ENCODE assay signal across 21 mouse cellular contexts in the genomic region with DNA sequence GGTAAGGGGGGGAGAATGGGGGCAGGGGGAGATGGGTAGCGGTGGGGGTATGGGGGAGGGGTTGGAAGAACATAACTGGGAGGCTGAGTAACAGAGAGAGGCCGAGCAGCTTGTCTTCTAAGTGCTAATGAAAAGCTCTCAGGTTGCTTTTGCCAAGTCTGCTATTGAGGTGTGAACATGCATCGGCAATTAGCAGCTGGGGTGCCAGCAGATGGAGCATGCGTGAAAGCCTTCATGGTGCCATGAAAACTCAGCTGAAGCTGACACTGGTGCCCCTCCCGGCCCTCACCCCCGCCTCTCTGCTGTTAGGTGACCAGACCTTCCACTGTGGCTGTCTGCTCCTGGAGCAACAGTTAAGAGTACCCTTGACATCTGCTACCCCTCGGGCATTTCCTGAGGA. TPM values are rescaled to one million over a fixed set of nuclear protein-coding genes. Genes with fewer than 3 reads are reported as not detected.
DNase-seq lines count a peak whose midpoint lies in the region; ATAC-seq lines count a peak whose summit lies in the region.
"Had no signal": no experiment of that assay in that cellular context is flagged by ENCODE, and none has a peak within 500 bp of the region (broad histone marks: within the 10 kb centered on the region; RNA-seq: fewer than 3 reads in every experiment).

No protein-coding gene starts in this region.

- H3K9me3 ChIP-seq in forebrain, embryonic 13.5 days (replicated peaks): no peaks in the 10 kb centered on the region
- H3K9me3 ChIP-seq in forebrain, embryonic 10.5 days: no peaks in the 10 kb centered on the region
- H3K9me3 ChIP-seq in midbrain, embryonic 11.5 days (ENCODE audit: control insufficient read depth, low read length): no peaks in the 10 kb centered on the region
- no peaks in the 10 kb centered on the region for H3K9me3 ChIP-seq in midbrain, embryonic 16.5 days (replicated peaks; ENCODE audit: control insufficient read depth, low read length, poor library complexity, severe bottlenecking)
- no peaks in the 10 kb centered on the region for H3K9me3 ChIP-seq in forebrain, embryonic 16.5 days (ENCODE audit: control insufficient read depth, low read length)
- H3K9me3 ChIP-seq: embryonic facial prominence, embryonic 13.5 days; heart, embryonic 12.5 days; hindbrain, embryonic 15.5 days; limb, embryonic 15.5 days; neural tube, embryonic 15.5 days had no signal

- no peaks in the 10 kb centered on the region for H3K27me3 ChIP-seq in forebrain, embryonic 13.5 days
- peaks cover 18% of the 10 kb centered on the region; the same call in 1 of the 2 replicates for H3K27me3 ChIP-seq in forebrain, embryonic 10.5 days (ENCODE audit: poor library complexity, severe bottlenecking)
- no peaks in the 10 kb centered on the region for H3K27me3 ChIP-seq in midbrain, embryonic 11.5 days (ENCODE audit: control insufficient read depth, insufficient read depth, low read length)
- no peaks in the 10 kb centered on the region; the same call in 1 of the 2 replicates for H3K27me3 ChIP-seq in midbrain, embryonic 16.5 days (ENCODE audit: control insufficient read depth, insufficient read depth, low read depth, low read length)
- no peaks in the 10 kb centered on the region for H3K27me3 ChIP-seq in forebrain, embryonic 16.5 days (replicated peaks; ENCODE audit: control insufficient read depth, insufficient read depth, low read length)
- H3K27me3 ChIP-seq: embryonic facial prominence, embryonic 13.5 days had no signal

- ATAC-seq in forebrain, embryonic 13.5 days: peak; percentile 80
- ATAC-seq in midbrain, embryonic 11.5 days (ENCODE audit: low FRiP score): no peak
- no peak for ATAC-seq in midbrain, embryonic 16.5 days
- peak; percentile 72 for ATAC-seq in forebrain, embryonic 16.5 days
- ATAC-seq in inflammation-experienced regulatory T-cells, adult 6 months: no peak

- H3K9ac ChIP-seq in forebrain, embryonic 13.5 days: no peak overlapping the region
- H3K9ac ChIP-seq in midbrain, embryonic 11.5 days (ENCODE audit: low read length): no peak overlapping the region
- no peak overlapping the region for H3K9ac ChIP-seq in midbrain, embryonic 16.5 days (ENCODE audit: low read depth, low read length)
- H3K9ac ChIP-seq in forebrain, embryonic 16.5 days (replicated peaks; ENCODE audit: low read depth, low read length): no peak overlapping the region
- H3K9ac ChIP-seq: embryonic facial prominence, embryonic 13.5 days; heart, embryonic 12.5 days; hindbrain, embryonic 15.5 days; limb, embryonic 15.5 days; neural tube, embryonic 15.5 days had no signal

- no peaks in the 10 kb centered on the region for H3K36me3 ChIP-seq in forebrain, embryonic 13.5 days (ENCODE audit: poor library complexity, severe bottlenecking)
- H3K36me3 ChIP-seq in forebrain, embryonic 10.5 days (replicated peaks): no peaks in the 10 kb centered on the region
- no peaks in the 10 kb centered on the region for H3K36me3 ChIP-seq in midbrain, embryonic 11.5 days (ENCODE audit: control insufficient read depth, insufficient read depth, low read length)
- no peaks in the 10 kb centered on the region for H3K36me3 ChIP-seq in midbrain, embryonic 16.5 days (ENCODE audit: control insufficient read depth, insufficient read depth, low read length)
- no peaks in the 10 kb centered on the region for H3K36me3 ChIP-seq in forebrain, embryonic 16.5 days (ENCODE audit: control insufficient read depth, insufficient read depth)
- H3K36me3 ChIP-seq: embryonic facial prominence, embryonic 13.5 days; heart, embryonic 12.5 days; hindbrain, embryonic 15.5 days; limb, embryonic 15.5 days; neural tube, embryonic 15.5 days had no signal

- H3K4me1 ChIP-seq in forebrain, embryonic 13.5 days: peaks cover 15% of the 10 kb centered on the region
- H3K4me1 ChIP-seq in forebrain, embryonic 10.5 days: peaks cover 13% of the 10 kb centered on the region
- H3K4me1 ChIP-seq in midbrain, embryonic 11.5 days (ENCODE audit: control insufficient read depth, insufficient read depth, low read length): no peaks in the 10 kb centered on the region
- no peaks in the 10 kb centered on the region for H3K4me1 ChIP-seq in midbrain, embryonic 16.5 days (ENCODE audit: control insufficient read depth, insufficient read depth, low read length)
- peaks cover 20% of the 10 kb centered on the region for H3K4me1 ChIP-seq in forebrain, embryonic 16.5 days (replicated peaks; ENCODE audit: control insufficient read depth, insufficient read depth, low read length)
- H3K4me1 ChIP-seq: heart, embryonic 12.5 days; neural tube, embryonic 15.5 days had no signal

- DNase-seq in forebrain, embryonic 10.5 days (ENCODE audit: extremely low spot score, low spot score): no peak
- peak; percentile 41 for DNase-seq in midbrain, embryonic 11.5 days (ENCODE audit: low spot score, missing footprints)
- peak; percentile 39 for DNase-seq in right cerebral cortex, postnatal 4 days
- DNase-seq in thymus, postnatal 25 days: no peak
- DNase-seq: adrenal gland, adult 8-10 months; cerebellum, adult 8-10 months; kidney, adult 11 months; lung, postnatal 10 days; thymus, postnatal 14 days had no signal

- H3K4me2 ChIP-seq in forebrain, embryonic 13.5 days: no peak overlapping the region
- H3K4me2 ChIP-seq in midbrain, embryonic 11.5 days: no peak overlapping the region
- no peak overlapping the region for H3K4me2 ChIP-seq in midbrain, embryonic 16.5 days (ENCODE audit: low read length)
- no peak overlapping the region for H3K4me2 ChIP-seq in forebrain, embryonic 16.5 days (ENCODE audit: low read length)
- H3K4me2 ChIP-seq: embryonic facial prominence, embryonic 13.5 days; heart, embryonic 12.5 days; hindbrain, embryonic 15.5 days; limb, embryonic 15.5 days; neural tube, embryonic 15.5 days had no signal

- peak overlapping the region; percentile 75 for H3K27ac ChIP-seq in forebrain, embryonic 13.5 days
- no peak overlapping the region for H3K27ac ChIP-seq in forebrain, embryonic 10.5 days
- H3K27ac ChIP-seq in midbrain, embryonic 11.5 days (ENCODE audit: low read depth, low read length): no peak overlapping the region
- no peak overlapping the region for H3K27ac ChIP-seq in midbrain, embryonic 16.5 days (ENCODE audit: low read length)
- peak overlapping the region; percentile 80 for H3K27ac ChIP-seq in forebrain, embryonic 16.5 days (ENCODE audit: low read length)
- H3K27ac ChIP-seq: embryonic facial prominence, embryonic 13.5 days; hindbrain, embryonic 15.5 days; kidney, postnatal 0 days; layer of hippocampus, adult 2 months; limb, embryonic 15.5 days; neural tube, embryonic 15.5 days had no signal

- H3K4me3 ChIP-seq in forebrain, embryonic 13.5 days: no peak overlapping the region
- H3K4me3 ChIP-seq in forebrain, embryonic 10.5 days: no peak overlapping the region
- H3K4me3 ChIP-seq in midbrain, embryonic 11.5 days (ENCODE audit: low read depth, low read length): no peak overlapping the region
- no peak overlapping the region for H3K4me3 ChIP-seq in midbrain, embryonic 16.5 days (ENCODE audit: low read depth, low read length)
- no peak overlapping the region for H3K4me3 ChIP-seq in forebrain, embryonic 16.5 days (replicated peaks; ENCODE audit: low read length)
- H3K4me3 ChIP-seq: embryonic facial prominence, embryonic 13.5 days; heart, embryonic 12.5 days; hindbrain, embryonic 15.5 days; layer of hippocampus, adult 2 months; limb, embryonic 15.5 days; myocyte; neural tube, embryonic 15.5 days had no signal

- 55% methylated on average over 7 of the region's 7 CpGs for WGBS in forebrain, embryonic 13.5 days
- WGBS in forebrain, embryonic 10.5 days: 69% methylated on average over 7 of the region's 7 CpGs
- WGBS in midbrain, embryonic 11.5 days: 76% methylated on average over 7 of the region's 7 CpGs
- 80% methylated on average over 7 of the region's 7 CpGs for WGBS in midbrain, embryonic 16.5 days
- 44% methylated on average over 7 of the region's 7 CpGs for WGBS in forebrain, embryonic 16.5 days

RNA-seq across cellular contexts. Expression of gene Mocs3, which starts 23.4 kb away (rescaled TPM):
- polyA plus RNA-seq in forebrain, embryonic 13.5 days (2015; fragmentation: Nextera tagmentation; extraction: Ambion mirVana): 5.8 and 7.0 TPM in 2 replicates
- polyA plus RNA-seq in forebrain, embryonic 10.5 days (2016; fragmentation: Nextera tagmentation; extraction: Ambion mirVana): 5.2 and 6.4 TPM in 2 replicates
- 8.0 TPM in 2 replicates for polyA plus RNA-seq in midbrain, embryonic 11.5 days (2014; fragmentation: Nextera tagmentation; extraction: Ambion mirVana)
- polyA plus RNA-seq in midbrain, embryonic 16.5 days (2015; fragmentation: Nextera tagmentation; extraction: Ambion mirVana): 7.5 and 8.5 TPM in 2 replicates
- 6.9 and 7.7 TPM in 2 replicates for polyA plus RNA-seq in forebrain, embryonic 16.5 days (2015; fragmentation: Nextera tagmentation; extraction: Ambion mirVana)
- 1 to 10 TPM in 1 of 3 experiments, under 1 TPM in 2; 0.47 to 2.0 (median 0.48) TPM for polyA plus RNA-seq in inflammation-experienced regulatory T-cells, adult 6 months (2017; shearing (Covaris generic))

RNA-seq across cellular contexts. Expression of gene Dpm1, which starts 23.4 kb away (rescaled TPM):
- 66.4 and 77.3 TPM in 2 replicates for polyA plus RNA-seq in forebrain, embryonic 13.5 days (2015; fragmentation: Nextera tagmentation; extraction: Ambion mirVana)
- 70.9 and 77.6 TPM in 2 replicates for polyA plus RNA-seq in forebrain, embryonic 10.5 days (2016; fragmentation: Nextera tagmentation; extraction: Ambion mirVana)
- polyA plus RNA-seq in midbrain, embryonic 11.5 days (2014; fragmentation: Nextera tagmentation; extraction: Ambion mirVana): 75.4 and 92.2 TPM in 2 replicates
- polyA plus RNA-seq in midbrain, embryonic 16.5 days (2015; fragmentation: Nextera tagmentation; extraction: Ambion mirVana): 80.3 and 83.4 TPM in 2 replicates
- 56.1 and 65.9 TPM in 2 replicates for polyA plus RNA-seq in forebrain, embryonic 16.5 days (2015; fragmentation: Nextera tagmentation; extraction: Ambion mirVana)
- polyA plus RNA-seq in inflammation-experienced regulatory T-cells, adult 6 months (2017; shearing (Covaris generic)): 100 to 1,000 TPM in 2 of 3 experiments, 10 to 100 TPM in 1; 81.9 to 112 (median 110) TPM

RNA-seq across cellular contexts. Expression of gene Gm20716, which starts 23.7 kb away (rescaled TPM):
- 26.9 and 32.7 TPM in 2 replicates for polyA plus RNA-seq in forebrain, embryonic 13.5 days (2015; fragmentation: Nextera tagmentation; extraction: Ambion mirVana)
- 18.5 and 20.7 TPM in 2 replicates for polyA plus RNA-seq in forebrain, embryonic 10.5 days (2016; fragmentation: Nextera tagmentation; extraction: Ambion mirVana)
- polyA plus RNA-seq in midbrain, embryonic 11.5 days (2014; fragmentation: Nextera tagmentation; extraction: Ambion mirVana): 23.8 and 24.6 TPM in 2 replicates
- 18.2 and 21.7 TPM in 2 replicates for polyA plus RNA-seq in midbrain, embryonic 16.5 days (2015; fragmentation: Nextera tagmentation; extraction: Ambion mirVana)
- polyA plus RNA-seq in forebrain, embryonic 16.5 days (2015; fragmentation: Nextera tagmentation; extraction: Ambion mirVana): 23.8 and 24.4 TPM in 2 replicates
- 10 to 100 TPM; 20.2 to 22.3 (median 20.2) TPM for polyA plus RNA-seq in inflammation-experienced regulatory T-cells, adult 6 months (2017; shearing (Covaris generic))

RNA-seq across cellular contexts. Expression of gene Kcng1, which starts 27.7 kb away (rescaled TPM):
- 9.0 and 12.1 TPM in 2 replicates for polyA plus RNA-seq in forebrain, embryonic 13.5 days (2015; fragmentation: Nextera tagmentation; extraction: Ambion mirVana)
- polyA plus RNA-seq in forebrain, embryonic 10.5 days (2016; fragmentation: Nextera tagmentation; extraction: Ambion mirVana): 2.6 and 2.7 TPM in 2 replicates
- 1.2 and 1.7 TPM in 2 replicates for polyA plus RNA-seq in midbrain, embryonic 11.5 days (2014; fragmentation: Nextera tagmentation; extraction: Ambion mirVana)
- 3.5 and 3.6 TPM in 2 replicates for polyA plus RNA-seq in midbrain, embryonic 16.5 days (2015; fragmentation: Nextera tagmentation; extraction: Ambion mirVana)
- polyA plus RNA-seq in forebrain, embryonic 16.5 days (2015; fragmentation: Nextera tagmentation; extraction: Ambion mirVana): 15.3 and 16.1 TPM in 2 replicates
- polyA plus RNA-seq in inflammation-experienced regulatory T-cells, adult 6 months (2017; shearing (Covaris generic)): not detected
- polyA plus RNA-seq: myocyte had no signal

RNA-seq across cellular contexts. Expression of gene Adnp, which starts 46.9 kb away (rescaled TPM):
- 2.5 and 4.0 TPM in 2 replicates for polyA plus RNA-seq in forebrain, embryonic 13.5 days (2015; fragmentation: Nextera tagmentation; extraction: Ambion mirVana)
- polyA plus RNA-seq in forebrain, embryonic 10.5 days (2016; fragmentation: Nextera tagmentation; extraction: Ambion mirVana): 2.4 and 3.7 TPM in 2 replicates
- polyA plus RNA-seq in midbrain, embryonic 11.5 days (2014; fragmentation: Nextera tagmentation; extraction: Ambion mirVana): 6.0 and 9.7 TPM in 2 replicates
- polyA plus RNA-seq in midbrain, embryonic 16.5 days (2015; fragmentation: Nextera tagmentation; extraction: Ambion mirVana): 2.7 and 2.8 TPM in 2 replicates
- polyA plus RNA-seq in forebrain, embryonic 16.5 days (2015; fragmentation: Nextera tagmentation; extraction: Ambion mirVana): 2.8 and 3.6 TPM in 2 replicates
- 1 to 10 TPM; 1.7 to 2.1 (median 1.8) TPM for polyA plus RNA-seq in inflammation-experienced regulatory T-cells, adult 6 months (2017; shearing (Covaris generic))

Comparison
In these comparisons a context has a peak if more than half of its experiments do, and no peak if none do; other contexts are left out.
1. H3K27ac ChIP-seq: peak in forebrain, embryonic 13.5 days (single experiment) and forebrain, embryonic 16.5 days (single experiment); none in forebrain, embryonic 10.5 days (single experiment), midbrain, embryonic 11.5 days (single experiment) and midbrain, embryonic 16.5 days (single experiment).
2. ATAC-seq: peak in forebrain, embryonic 13.5 days (single experiment) and forebrain, embryonic 16.5 days (single experiment); none in midbrain, embryonic 11.5 days (single experiment), midbrain, embryonic 16.5 days (single experiment) and inflammation-experienced regulatory T-cells, adult 6 months (single experiment).
3. DNase-seq: peak in midbrain, embryonic 11.5 days (single experiment) and right cerebral cortex, postnatal 4 days (single experiment); none in forebrain, embryonic 10.5 days (single experiment) and thymus, postnatal 25 days (single experiment).